Comparison of ENCODE assay signal across 13 mouse cellular contexts in the genomic region with DNA sequence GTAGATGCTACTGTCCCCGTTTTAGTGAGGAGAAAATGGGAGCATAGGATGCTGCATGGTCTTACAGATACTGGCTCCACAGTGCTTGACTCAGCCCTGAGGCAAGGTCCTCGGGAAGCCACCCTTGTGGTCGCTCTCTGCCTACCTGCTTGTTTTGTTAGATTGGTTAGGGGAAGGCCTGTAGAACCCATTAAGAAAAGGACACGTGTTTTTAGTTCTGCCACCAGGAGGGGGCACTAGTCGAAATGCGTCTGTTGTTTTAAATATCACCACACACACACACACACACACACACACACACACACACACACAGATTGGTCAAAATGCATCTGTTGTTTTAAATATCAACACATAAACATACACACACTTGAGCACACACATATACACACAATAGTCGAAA.
DNase-seq lines count a peak whose midpoint lies in the region; ATAC-seq and TF ChIP-seq lines count a peak whose summit lies in the region.
"Had no signal": no experiment of that assay in that cellular context is flagged by ENCODE, and none has a peak within 500 bp of the region (broad histone marks: within the 10 kb centered on the region; RNA-seq: fewer than 3 reads in every experiment).

No protein-coding gene starts in this region.

- WGBS in lung, embryonic 14.5 days, result 72% methylated on average over 7 of the region's 7 CpGs

- no peak for ATAC-seq in lung, embryonic 14.5 days (ENCODE audit: insufficient read depth)
- ATAC-seq in neutrophil, adult 5-6 weeks (ENCODE audit: extremely low read depth, insufficient number of reproducible peaks, low FRiP score, poor library complexity, severe bottlenecking), result peak; percentile 11; the same call in 1 of the 2 replicates

- no peak for DNase-seq in gastrocnemius, adult 2 months
- no peak for DNase-seq in gastrocnemius, postnatal 25 days
- DNase-seq in lung, embryonic 14.5 days, result no peak
- DNase-seq in lung, adult 18-20 months, result no peak
- peak; percentile 65 for DNase-seq in ES-CJ7 (ENCODE audit: low read depth, low spot score)
- no peak for DNase-seq in frontal cortex, adult 2 months (ENCODE audit: extremely low spot score in 1 of 2, low spot score in 1 of 2)
- no peak for DNase-seq in right cerebral cortex, adult 2 months (ENCODE audit: low spot score in 2 of 2)
- DNase-seq: adrenal gland, postnatal 10 days; kidney, adult 9 months; right cerebral cortex, postnatal 25 days had no signal

- H3K27ac ChIP-seq in gastrocnemius, adult 2 months, result no peak overlapping the region
- no peak overlapping the region for H3K27ac ChIP-seq in lung, embryonic 14.5 days (ENCODE audit: low read depth)
- H3K27ac ChIP-seq: neural tube, embryonic 15.5 days had no signal

- TF ChIP-seq CTCF in gastrocnemius, adult 2 months (IDR thresholded peaks at IDR 0.05), result peak; percentile 20
- peak; percentile 35 for TF ChIP-seq CTCF in lung, embryonic 14.5 days (IDR thresholded peaks at IDR 0.05; ENCODE audit: low read depth)

- peaks cover 6% of the 10 kb centered on the region for H3K4me1 ChIP-seq in lung, embryonic 14.5 days (ENCODE audit: insufficient read depth)

- H3K9ac ChIP-seq in lung, embryonic 14.5 days, result no peak overlapping the region
- H3K9ac ChIP-seq: neural tube, embryonic 15.5 days had no signal

- H3K4me2 ChIP-seq in lung, embryonic 14.5 days, result no peak overlapping the region
- H3K4me2 ChIP-seq: midbrain, embryonic 11.5 days; neural tube, embryonic 15.5 days had no signal

- H3K4me3 ChIP-seq in gastrocnemius, adult 2 months, result no peak overlapping the region
- no peak overlapping the region for H3K4me3 ChIP-seq in lung, embryonic 14.5 days (ENCODE audit: low read depth, low read length)
- H3K4me3 ChIP-seq: neural tube, embryonic 15.5 days had no signal

- H3K36me3 ChIP-seq in lung, embryonic 14.5 days (ENCODE audit: insufficient read depth), result no peaks in the 10 kb centered on the region
- H3K36me3 ChIP-seq: neural tube, embryonic 15.5 days had no signal

- H3K9me3 ChIP-seq in lung, embryonic 14.5 days (ENCODE audit: low read depth, low read length), result no peaks in the 10 kb centered on the region
- H3K9me3 ChIP-seq: neural tube, embryonic 15.5 days had no signal

- no peaks in the 10 kb centered on the region for H3K27me3 ChIP-seq in lung, embryonic 14.5 days (ENCODE audit: insufficient read depth, low read length)
- H3K27me3 ChIP-seq: neural tube, embryonic 15.5 days had no signal

- intact Hi-C loops in gastrocnemius, adult 2 months (cut with DNase I), result no loop called here
